Mouse (Mus musculus) embryonic fibroblast, embryonic 13.5 days (primary cell): ENCODE results near the gene Shank3.

ENCODE experiments used
- CTCF ChIP-seq: IDR thresholded peaks from 2 replicates; pipeline ENCODE4 v1.5.1; 2011; ENCODE audit warnings: mild to moderate bottlenecking, control low read depth, low read length, moderate library complexity, borderline replicate concordance; ENCODE audit not compliant: insufficient read depth
- POLR2A ChIP-seq: IDR thresholded peaks from 2 replicates; pipeline ENCODE4 v1.6.1; 2011; ENCODE audit warnings: low read depth, mild to moderate bottlenecking, control low read depth, low read length, moderate library complexity

- TF ChIP-seq CTCF (no peak), POLR2A (no peak)
Measured at GRCm38 (mm10) chr15:89605822-89606570, 106.6 kb downstream of the Shank3 start.
